Mouse (Mus musculus): ENCODE measurements around the gene Ptgfrn. TPM values are rescaled to one million over a fixed set of nuclear protein-coding genes. Genes with fewer than 3 reads are reported as not detected.

Gene Ptgfrn
- polyA plus RNA-seq, 1 experiment from 2014 or later, result 2.8 TPM

DNA sequence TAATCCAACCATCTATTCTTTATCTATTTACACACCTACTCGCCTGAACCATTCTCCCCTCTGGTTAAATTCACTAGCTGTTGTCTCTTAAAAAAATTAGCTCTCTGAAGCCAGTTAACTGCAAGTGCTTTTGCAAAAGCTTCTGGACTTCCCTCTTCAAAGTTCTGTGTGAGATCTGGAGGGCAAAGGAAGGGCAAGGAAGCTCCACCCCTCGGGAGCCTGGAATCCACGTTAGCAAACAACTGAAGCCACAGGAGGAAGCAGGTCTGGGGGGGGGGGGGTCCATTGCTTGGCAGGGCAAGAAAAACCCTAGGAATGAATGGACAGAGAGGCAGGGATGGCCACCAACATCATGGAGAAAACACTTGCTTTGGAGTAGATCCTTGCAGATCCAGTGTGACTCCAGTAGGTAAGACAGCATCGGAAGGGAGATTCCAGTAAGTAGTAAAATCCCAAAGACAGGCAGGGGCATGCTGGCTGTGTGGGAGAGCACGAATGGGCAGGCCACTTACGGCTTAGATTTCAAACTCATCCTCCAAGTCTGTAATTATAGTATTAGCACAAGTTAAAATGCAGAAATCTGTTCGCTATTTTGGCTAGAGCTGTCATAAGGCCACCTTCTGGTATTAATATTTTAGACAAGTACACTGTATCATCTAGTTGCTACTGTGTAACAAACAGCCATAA lies 78.5 kb downstream of the Ptgfrn start:
- Histone ChIP-seq H3K4me1 (peaks cover 9% of the 10 kb centered on the region; the same call in 1 of the 2 replicates), H3K27ac (no peak overlapping the region), H3K9me3 (replicated peaks) (no peaks in the 10 kb centered on the region), H3K27me3 (no peaks in the 10 kb centered on the region), H3K4me2 (no peak overlapping the region), H3K36me3 (no peaks in the 10 kb centered on the region), H3K4me3 (replicated peaks) (no peak overlapping the region), H3K9ac (no peak overlapping the region)
- ATAC-seq (replicated peaks; ENCODE audit: low FRiP score), result no peak
- WGBS, result 33% methylated on average over 7 of the region's 7 CpGs

DNA sequence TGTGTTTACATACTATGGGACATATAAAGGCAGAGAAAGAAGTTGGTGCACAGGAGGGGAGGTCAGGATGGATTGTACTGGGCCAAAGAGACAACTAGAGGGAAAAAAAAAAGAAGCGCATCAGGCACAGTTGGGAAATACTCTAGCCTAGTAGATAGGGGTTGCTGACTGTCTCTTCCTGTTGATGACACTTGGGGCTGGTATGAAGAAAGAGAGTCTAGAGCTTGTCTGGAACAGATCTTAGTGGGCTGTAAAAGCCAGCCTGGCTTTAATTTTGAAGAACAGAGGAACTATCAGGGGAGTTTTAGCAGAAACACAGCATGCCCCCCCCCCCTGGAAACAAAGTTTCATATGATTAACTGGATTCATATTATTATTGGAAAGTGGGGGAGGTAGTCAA lies 79.4 kb downstream of the Ptgfrn start:
- 90% methylated on average over 1 of the region's 1 CpGs for WGBS
- no peak for ATAC-seq (replicated peaks; ENCODE audit: low FRiP score)
- Histone ChIP-seq H3K36me3 (no peaks in the 10 kb centered on the region), H3K4me1 (peaks cover 10% of the 10 kb centered on the region; the same call in 1 of the 2 replicates), H3K4me3 (replicated peaks) (no peak overlapping the region), H3K9me3 (replicated peaks) (no peaks in the 10 kb centered on the region), H3K9ac (no peak overlapping the region), H3K4me2 (no peak overlapping the region), H3K27me3 (no peaks in the 10 kb centered on the region), H3K27ac (no peak overlapping the region)

DNA sequence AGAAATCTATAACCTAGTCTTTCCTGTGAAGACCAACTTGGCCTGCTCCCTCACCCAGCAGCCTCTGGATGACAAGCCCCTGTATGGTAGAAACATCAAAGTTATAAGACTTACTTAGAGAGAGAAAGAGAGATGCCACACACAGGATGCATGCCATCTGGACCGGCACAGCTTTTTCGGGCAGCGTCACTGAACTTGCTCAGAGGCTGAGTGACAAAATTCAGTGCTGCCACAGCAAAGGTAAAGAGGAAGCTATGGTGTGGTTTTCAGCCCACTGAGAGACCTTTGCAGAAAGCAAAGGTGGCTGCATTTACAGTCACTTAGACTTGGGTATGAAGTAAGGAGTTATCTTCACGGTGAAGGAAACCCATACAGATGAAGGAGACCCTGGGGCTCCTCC lies 80.7 kb downstream of the Ptgfrn start, which contains the start of gene Cd101:
Cd101 (minus strand) TSS at position 218 of the 400 bp plus-strand sequence.
- H3K36me3 ChIP-seq, result no peaks in the 10 kb centered on the region
- H3K4me1 ChIP-seq, result peaks cover 12% of the 10 kb centered on the region; the same call in 1 of the 2 replicates
- WGBS, result 91% methylated on average over 4 of the region's 4 CpGs
- ATAC-seq (replicated peaks; ENCODE audit: low FRiP score), result no peak
- no peak within 1 kb of the TSS for H3K4me3 ChIP-seq (replicated peaks)
- H3K9me3 ChIP-seq (replicated peaks), result no peaks in the 10 kb centered on the region
- H3K27me3 ChIP-seq, result no peaks in the 10 kb centered on the region
- H3K9ac ChIP-seq, result no peak within 1 kb of the TSS
- no peak within 1 kb of the TSS for H3K4me2 ChIP-seq
- no peak within 1 kb of the TSS for H3K27ac ChIP-seq

DNA sequence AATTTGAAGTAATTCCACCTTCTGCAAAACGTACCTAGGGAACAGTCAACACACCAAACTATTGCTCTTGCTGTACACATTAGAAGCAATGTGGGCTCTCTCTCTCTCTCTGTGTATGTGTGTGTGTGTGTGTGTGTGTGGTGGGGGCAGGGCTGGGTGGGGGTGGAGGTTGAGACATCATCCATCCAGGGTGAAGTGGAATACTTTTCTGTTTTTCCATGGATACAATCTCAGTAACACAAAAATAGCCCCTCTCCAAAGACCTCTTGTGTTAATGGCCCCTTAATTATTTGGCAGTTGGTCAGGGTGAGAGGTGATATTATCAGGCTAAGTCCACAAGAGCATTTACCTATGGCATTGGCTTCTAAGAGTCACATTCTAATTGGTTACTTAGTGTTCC lies 83.3 kb downstream of the Ptgfrn start:
- 80% methylated on average over 1 of the region's 1 CpGs for WGBS
- H3K4me3 ChIP-seq (replicated peaks), result no peak overlapping the region
- no peak overlapping the region for H3K9ac ChIP-seq
- no peak overlapping the region for H3K27ac ChIP-seq
- H3K9me3 ChIP-seq (replicated peaks), result no peaks in the 10 kb centered on the region
- peaks cover 10% of the 10 kb centered on the region; the same call in 1 of the 2 replicates for H3K4me1 ChIP-seq
- no peaks in the 10 kb centered on the region for H3K27me3 ChIP-seq
- no peaks in the 10 kb centered on the region for H3K36me3 ChIP-seq
- no peak for ATAC-seq (replicated peaks; ENCODE audit: low FRiP score)
- no peak overlapping the region for H3K4me2 ChIP-seq

DNA sequence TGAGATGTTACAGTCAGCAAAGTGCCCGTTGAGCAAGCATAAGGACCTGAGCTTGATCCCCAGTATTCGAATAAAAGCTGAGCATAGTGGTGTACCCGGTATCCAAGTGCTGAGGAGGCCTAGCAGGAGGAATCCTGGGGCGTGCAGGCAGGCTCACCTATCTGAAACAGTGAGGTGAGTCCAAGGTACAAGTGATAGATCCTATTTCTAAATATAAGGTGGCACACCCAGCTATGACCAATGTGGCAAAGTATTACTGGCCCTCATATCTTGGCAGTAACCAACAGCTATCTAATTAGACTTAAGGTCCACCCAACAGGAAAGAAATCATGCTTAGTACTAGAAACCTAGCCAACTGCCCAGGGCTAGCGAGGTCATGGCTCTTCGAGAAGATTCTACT lies 87.1 kb downstream of the Ptgfrn start:
- Histone ChIP-seq H3K4me1 (peaks cover 6% of the 10 kb centered on the region; the same call in 1 of the 2 replicates), H3K36me3 (no peaks in the 10 kb centered on the region), H3K27ac (no peak overlapping the region), H3K4me2 (no peak overlapping the region), H3K9me3 (replicated peaks) (no peaks in the 10 kb centered on the region), H3K9ac (no peak overlapping the region), H3K27me3 (no peaks in the 10 kb centered on the region), H3K4me3 (replicated peaks) (no peak overlapping the region)
- ATAC-seq (replicated peaks; ENCODE audit: low FRiP score), result no peak
- 92% methylated on average over 6 of the region's 6 CpGs for WGBS

DNA sequence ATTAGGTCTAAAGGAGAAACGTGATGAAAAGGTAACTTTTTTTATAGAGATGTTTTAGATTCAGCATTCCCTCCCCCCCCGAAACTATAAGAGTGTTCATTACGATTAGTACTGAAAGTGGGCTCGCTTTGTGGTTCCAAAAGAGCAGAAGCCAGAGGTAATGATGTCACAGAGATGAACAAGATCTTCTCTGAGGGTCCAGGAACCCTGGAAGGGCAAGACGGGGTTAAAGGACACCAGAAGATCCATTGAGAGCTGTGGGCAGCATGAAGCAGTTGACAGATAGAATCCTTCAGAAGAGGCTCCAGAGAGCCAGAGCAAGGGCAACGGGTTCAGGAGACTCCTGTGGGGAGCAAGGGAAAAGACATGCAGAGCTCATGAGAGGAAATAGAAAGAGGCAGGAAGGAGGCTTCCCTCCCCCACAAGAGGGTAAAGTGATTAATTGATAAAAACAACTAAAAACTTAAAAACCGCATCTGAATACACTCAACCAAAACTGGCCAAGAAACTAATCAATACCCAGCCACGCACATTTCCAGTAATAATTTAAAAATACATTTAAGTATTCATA lies 88.5 kb downstream of the Ptgfrn start:
- Histone ChIP-seq H3K36me3 (no peaks in the 10 kb centered on the region), H3K4me2 (no peak overlapping the region), H3K9me3 (replicated peaks) (no peaks in the 10 kb centered on the region), H3K27ac (no peak overlapping the region), H3K4me1 (peaks cover 6% of the 10 kb centered on the region; the same call in 1 of the 2 replicates), H3K9ac (no peak overlapping the region), H3K27me3 (no peaks in the 10 kb centered on the region), H3K4me3 (replicated peaks) (no peak overlapping the region)
- WGBS, result 76% methylated on average over 8 of the region's 8 CpGs
- ATAC-seq (replicated peaks; ENCODE audit: low FRiP score), result no peak

DNA sequence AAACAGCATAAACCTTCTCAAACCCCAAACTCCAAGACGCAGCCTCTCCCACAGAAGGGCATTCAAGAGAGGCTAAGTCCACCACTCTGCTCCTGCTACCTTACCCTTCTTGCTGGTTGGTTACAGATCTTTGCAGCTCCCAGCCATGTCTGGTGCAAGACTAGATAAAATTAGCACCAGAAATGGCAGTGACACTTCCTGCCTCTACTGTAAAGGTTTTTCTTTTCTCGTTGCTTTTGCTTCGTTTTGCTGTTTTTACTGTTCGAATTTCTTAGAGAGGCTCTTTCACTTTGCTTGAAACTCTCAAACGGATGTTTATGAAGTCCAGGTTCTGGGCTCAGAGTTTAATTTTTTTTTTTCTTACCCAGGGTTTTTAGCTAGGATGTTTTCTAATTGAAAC lies 89.0 kb downstream of the Ptgfrn start:
- Histone ChIP-seq H3K4me3 (replicated peaks) (no peak overlapping the region), H3K4me1 (peaks cover 7% of the 10 kb centered on the region; the same call in 1 of the 2 replicates), H3K36me3 (no peaks in the 10 kb centered on the region), H3K27ac (no peak overlapping the region), H3K4me2 (no peak overlapping the region), H3K9me3 (replicated peaks) (no peaks in the 10 kb centered on the region), H3K27me3 (no peaks in the 10 kb centered on the region), H3K9ac (no peak overlapping the region)
- 80% methylated on average over 5 of the region's 5 CpGs for WGBS
- ATAC-seq (replicated peaks; ENCODE audit: low FRiP score), result no peak

DNA sequence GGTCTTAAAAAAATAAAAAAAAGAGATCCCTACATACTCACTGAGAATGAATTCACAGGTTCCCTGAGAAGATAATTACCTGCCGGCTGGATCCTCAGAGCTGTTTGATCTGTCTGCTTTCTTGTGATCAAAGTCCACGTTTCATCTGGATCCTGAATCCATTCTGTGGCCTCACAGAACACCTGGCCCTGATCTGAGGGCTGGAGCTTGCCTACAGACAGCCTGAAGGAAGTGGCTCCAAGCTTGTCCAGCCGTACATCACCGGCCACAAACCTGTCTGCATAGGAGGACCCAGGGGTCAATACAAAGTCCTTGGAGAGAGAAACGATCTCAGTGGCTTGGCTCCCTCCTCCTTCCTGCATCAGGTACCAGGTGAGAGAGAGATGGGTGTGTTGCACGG lies 91.6 kb downstream of the Ptgfrn start:
- Histone ChIP-seq H3K27me3 (no peaks in the 10 kb centered on the region), H3K27ac (no peak overlapping the region), H3K9me3 (replicated peaks) (no peaks in the 10 kb centered on the region), H3K4me1 (peaks cover 18% of the 10 kb centered on the region; the same call in 1 of the 2 replicates), H3K4me3 (replicated peaks) (no peak overlapping the region), H3K4me2 (no peak overlapping the region), H3K9ac (no peak overlapping the region), H3K36me3 (no peaks in the 10 kb centered on the region)
- no peak for ATAC-seq (replicated peaks; ENCODE audit: low FRiP score)
- WGBS, result 70% methylated on average over 6 of the region's 6 CpGs

DNA sequence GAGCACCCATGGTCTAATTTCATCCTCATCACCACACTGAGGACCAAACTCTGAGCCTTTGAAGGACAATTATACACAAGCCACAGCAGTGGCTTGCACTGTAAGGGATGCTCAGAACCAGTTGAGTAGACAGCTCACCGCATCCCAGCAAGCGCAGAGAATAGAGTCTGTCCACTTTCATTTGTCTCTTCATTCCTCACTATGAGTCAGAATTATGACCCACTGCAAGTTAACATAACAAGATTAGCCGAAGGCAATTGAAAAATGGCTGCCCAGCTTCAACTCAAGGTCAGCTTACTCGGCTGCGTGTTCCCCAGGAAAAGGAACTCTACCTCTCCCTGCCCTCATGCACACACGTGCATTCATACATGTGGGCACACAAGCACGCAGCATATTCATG lies 94.0 kb downstream of the Ptgfrn start:
- Histone ChIP-seq H3K4me1 (peaks cover 20% of the 10 kb centered on the region; the same call in 1 of the 2 replicates), H3K4me3 (replicated peaks) (no peak overlapping the region), H3K27ac (no peak overlapping the region), H3K9me3 (replicated peaks) (no peaks in the 10 kb centered on the region), H3K36me3 (no peaks in the 10 kb centered on the region), H3K4me2 (no peak overlapping the region), H3K27me3 (no peaks in the 10 kb centered on the region), H3K9ac (no peak overlapping the region)
- no peak for ATAC-seq (replicated peaks; ENCODE audit: low FRiP score)
- WGBS, result 77% methylated on average over 7 of the region's 7 CpGs

DNA sequence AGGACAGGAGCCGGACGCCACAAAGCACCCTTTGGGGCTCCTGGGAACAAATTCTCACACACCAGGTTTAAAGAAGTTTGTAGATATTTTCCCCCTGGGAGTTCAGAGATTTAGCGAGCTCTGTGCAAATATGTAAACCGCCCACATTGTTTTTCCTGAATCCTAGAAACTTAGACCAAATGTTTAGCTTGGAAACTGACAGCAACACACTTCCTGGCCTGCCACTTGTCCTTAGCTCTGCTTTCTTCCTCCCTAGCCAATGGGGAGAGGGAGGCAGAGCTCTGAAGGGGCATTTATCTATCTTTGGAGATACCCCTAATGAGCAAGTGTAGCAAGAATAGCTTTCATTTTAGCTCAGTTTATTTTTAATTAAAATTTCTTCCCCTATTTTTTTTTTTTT lies 94.8 kb downstream of the Ptgfrn start:
- Histone ChIP-seq H3K4me3 (replicated peaks) (no peak overlapping the region), H3K27ac (no peak overlapping the region), H3K9ac (no peak overlapping the region), H3K36me3 (no peaks in the 10 kb centered on the region), H3K4me1 (peaks cover 20% of the 10 kb centered on the region; the same call in 1 of the 2 replicates), H3K9me3 (replicated peaks) (no peaks in the 10 kb centered on the region), H3K4me2 (no peak overlapping the region), H3K27me3 (no peaks in the 10 kb centered on the region)
- no peak for ATAC-seq (replicated peaks; ENCODE audit: low FRiP score)
- 46% methylated on average over 4 of the region's 4 CpGs for WGBS

DNA sequence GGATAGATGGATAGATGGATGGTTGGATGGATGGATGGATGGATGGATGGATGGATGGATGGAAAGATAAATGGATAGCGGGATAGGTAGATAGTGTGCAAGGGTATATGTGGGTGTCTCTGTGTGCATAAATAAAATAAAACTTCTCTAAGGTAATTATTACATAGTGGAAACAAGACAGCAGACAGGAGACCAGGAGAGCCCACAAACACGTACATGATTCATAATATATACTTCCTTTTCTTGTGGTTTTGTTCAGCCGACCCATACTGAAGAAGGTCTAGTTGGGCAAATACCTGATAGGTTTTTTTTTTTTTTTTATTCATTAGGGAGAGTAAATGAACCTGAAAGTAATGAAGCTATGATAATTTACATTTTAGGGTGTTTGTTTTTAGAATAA lies 96.5 kb downstream of the Ptgfrn start:
- no peaks in the 10 kb centered on the region for H3K27me3 ChIP-seq
- H3K4me1 ChIP-seq, result peaks cover 20% of the 10 kb centered on the region; the same call in 1 of the 2 replicates
- H3K4me2 ChIP-seq, result no peak overlapping the region
- 90% methylated on average over 3 of the region's 3 CpGs for WGBS
- no peaks in the 10 kb centered on the region for H3K36me3 ChIP-seq
- ATAC-seq (replicated peaks; ENCODE audit: low FRiP score), result no peak
- H3K27ac ChIP-seq, result no peak overlapping the region
- H3K4me3 ChIP-seq (replicated peaks), result no peak overlapping the region
- H3K9me3 ChIP-seq (replicated peaks), result no peaks in the 10 kb centered on the region
- no peak overlapping the region for H3K9ac ChIP-seq

DNA sequence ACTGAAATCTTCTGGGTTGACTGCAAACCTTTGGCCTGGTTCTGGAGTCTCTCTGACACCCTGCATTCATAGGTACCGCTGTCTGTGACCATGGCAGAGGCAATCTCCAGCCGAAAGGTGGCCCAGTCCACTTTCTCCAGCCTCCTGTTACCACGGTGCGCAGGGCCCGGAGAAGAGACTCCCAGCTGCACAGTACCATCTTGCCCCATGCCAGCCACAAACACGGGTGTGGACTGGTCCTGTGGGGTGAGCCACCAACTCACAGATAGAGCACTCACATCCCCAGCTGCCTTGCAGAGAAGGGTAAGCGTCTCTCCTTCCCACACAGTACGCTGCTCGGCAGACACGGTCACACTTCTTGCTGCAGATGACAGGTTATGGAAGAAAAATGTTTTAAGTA lies 97.1 kb downstream of the Ptgfrn start:
- Histone ChIP-seq H3K4me3 (replicated peaks) (no peak overlapping the region), H3K4me1 (peaks cover 20% of the 10 kb centered on the region; the same call in 1 of the 2 replicates), H3K27me3 (no peaks in the 10 kb centered on the region), H3K4me2 (no peak overlapping the region), H3K9me3 (replicated peaks) (no peaks in the 10 kb centered on the region), H3K9ac (no peak overlapping the region), H3K36me3 (no peaks in the 10 kb centered on the region), H3K27ac (no peak overlapping the region)
- no peak for ATAC-seq (replicated peaks; ENCODE audit: low FRiP score)
- 95% methylated on average over 10 of the region's 10 CpGs for WGBS
